Mouse (Mus musculus) left cerebral cortex, adult 9 months (tissue): Measurements from ENCODE around the gene Jmjd6.
"Not testable (repeated sequence)": the region's sequence is repeated elsewhere in the genome, so short reads cannot be mapped to it uniquely, and the experiment has no call there.

Experiments used
- DNase-seq, 2 experiments: peaks; one replicate each; pipeline ENCODE4 v3.0.0; 2022; ENCODE audit warnings: low spot score in 2 of 2

The Jmjd6 gene

DNA sequence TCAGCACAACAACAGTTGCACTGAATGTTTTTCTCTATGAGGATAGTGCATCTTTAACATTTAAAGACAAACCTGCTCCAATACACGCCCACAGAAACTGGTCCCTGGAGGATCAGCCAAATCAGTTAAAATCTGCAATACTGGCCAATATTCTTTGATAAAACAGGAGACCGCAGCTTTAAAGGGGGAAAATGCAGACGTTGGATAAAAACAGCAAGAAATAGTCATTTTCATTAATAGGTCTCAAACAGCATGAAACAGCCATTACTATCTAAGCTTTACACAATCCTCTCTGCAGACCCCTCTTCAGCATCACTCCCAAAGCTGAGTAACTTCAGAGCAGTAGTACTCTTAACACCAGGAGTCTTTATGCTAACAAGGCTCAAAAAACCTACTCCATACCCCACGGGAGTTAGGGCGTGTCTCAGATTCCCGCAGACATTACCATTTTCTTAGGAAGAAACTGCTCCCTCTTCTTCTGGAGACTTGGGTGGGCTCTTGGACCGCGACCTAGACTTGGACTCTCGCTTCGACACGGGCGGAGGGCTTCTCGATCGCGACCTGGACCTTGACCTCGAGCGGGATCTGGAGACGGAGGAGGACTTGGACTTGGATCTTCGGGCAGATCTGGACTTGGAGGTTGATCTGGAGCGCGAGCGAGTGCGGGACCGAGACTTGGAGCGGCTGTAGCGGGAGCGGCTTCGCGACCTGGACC is 8.5 kb upstream of the Jmjd6 start:
- DNase-seq = no peak

DNA sequence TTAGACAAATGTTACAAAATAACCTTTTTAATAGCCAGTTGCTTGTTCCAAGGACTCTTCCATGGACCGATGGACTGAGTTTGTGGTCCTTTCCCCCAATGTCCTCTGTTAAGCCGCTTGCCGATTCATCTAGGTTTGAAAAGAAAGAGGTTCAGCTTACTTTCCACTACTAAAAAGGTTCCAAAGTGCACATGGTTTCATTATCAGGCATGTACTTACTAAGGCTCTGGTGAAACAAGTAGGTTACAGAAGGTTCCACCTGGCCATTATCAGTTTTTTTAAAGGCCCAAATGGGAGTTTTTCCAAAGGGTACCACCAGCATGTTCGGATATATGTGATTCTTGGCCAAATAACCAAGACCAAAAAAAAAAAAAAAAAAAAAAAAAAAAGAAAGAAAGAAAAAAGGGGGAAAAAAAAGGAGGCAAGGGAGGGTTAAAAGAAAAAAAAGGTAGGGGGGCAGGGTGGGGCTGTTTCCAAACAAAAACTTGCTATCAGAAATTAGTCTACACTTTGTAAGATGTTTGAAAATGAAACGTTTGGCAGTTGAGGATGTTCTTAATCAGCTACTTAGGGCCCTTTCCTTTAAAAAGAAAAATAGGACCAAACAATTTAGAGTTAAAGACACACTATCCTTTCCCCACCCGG is 7.7 kb upstream of the Jmjd6 start:
- DNase-seq = no peak

DNA sequence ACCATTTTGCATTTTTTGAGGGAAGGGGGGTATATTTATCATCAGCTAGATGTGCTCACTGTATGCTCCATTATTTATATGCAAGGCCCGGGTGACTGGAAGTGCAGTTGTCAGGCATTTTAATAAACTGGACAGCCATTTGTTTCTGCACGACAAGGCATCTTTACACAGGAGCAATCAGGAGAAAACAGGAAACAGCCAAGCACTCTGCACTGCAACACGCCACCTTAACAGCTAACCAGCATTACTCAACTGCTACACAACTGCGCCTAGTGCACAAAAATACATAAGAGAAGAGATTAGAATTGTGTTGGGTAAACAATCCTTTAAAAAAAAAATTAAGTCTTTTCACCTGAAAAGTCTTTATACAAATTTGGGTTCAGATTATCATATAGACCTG is 6.8 kb upstream of the Jmjd6 start:
- no peak for DNase-seq

DNA sequence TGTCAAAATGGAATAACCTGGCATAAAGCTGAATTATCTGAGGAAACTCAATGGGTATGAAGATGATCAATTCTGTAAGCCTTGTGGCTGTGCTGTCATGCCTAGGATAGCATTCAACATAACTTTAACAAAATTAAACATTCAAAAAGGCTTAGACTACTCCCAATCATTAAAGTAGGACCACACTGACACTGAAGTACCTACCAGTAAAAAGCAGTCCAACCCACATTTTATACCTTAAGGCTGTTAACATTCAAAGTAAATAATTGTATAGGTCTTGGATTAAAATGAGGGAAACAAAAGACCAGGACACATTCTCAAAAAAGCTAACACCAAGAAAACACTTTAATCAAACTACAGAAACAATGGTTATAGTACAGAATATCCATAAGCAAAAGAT is 6.3 kb upstream of the Jmjd6 start:
- no peak for DNase-seq

DNA sequence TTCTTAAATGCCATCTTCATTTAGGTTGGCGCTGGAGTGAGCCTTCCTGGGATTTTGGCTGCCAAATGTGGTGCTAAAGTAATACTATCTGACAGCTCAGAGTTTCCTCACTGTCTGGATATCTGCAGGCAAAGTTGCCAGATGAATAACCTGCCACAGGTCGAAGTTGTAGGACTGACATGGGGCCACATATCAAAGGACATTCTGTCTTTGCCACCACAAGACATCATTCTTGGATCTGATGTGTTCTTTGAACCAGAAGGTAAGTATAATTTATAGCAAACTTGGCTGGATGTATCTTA is 5.6 kb upstream of the Jmjd6 start:
- not testable (repeated sequence) for DNase-seq

DNA sequence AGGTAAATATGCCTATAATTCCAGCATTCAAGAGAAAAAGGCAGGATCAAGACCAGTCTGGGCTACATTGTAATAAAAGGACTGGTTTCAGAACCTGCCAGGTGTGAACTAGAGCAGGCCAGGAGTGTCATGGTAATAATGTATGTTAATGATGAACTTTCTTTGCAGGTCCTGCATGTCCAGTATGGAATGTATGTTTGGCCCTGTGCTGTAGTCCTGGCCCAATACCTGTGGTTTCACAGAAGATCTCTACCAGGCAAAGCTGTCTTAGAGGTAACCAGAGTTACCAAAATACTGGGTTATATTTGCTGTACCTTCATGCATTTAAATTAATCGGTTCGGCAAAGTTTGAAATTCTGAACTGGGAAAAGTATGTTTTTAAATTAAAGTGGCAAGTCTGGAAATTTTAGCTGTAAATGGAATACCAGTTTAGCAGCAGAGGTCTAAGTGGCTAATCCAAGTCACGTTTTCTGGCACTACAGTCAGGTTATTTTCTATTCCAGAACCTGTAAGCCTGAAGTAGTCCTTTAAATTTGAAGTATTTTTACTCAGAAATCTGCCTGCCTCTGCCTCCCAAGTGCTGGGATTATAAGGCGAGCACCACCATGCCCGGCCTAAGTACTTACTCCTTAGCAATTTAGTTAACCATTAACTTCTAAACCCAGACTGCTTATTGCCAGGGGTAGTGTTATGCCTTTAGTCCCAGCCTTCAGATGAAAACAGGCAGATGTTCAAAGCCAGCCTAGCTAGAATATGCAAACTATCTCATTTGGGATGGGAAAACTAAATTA is 5.0 kb upstream of the Jmjd6 start:
- no peak for DNase-seq

DNA sequence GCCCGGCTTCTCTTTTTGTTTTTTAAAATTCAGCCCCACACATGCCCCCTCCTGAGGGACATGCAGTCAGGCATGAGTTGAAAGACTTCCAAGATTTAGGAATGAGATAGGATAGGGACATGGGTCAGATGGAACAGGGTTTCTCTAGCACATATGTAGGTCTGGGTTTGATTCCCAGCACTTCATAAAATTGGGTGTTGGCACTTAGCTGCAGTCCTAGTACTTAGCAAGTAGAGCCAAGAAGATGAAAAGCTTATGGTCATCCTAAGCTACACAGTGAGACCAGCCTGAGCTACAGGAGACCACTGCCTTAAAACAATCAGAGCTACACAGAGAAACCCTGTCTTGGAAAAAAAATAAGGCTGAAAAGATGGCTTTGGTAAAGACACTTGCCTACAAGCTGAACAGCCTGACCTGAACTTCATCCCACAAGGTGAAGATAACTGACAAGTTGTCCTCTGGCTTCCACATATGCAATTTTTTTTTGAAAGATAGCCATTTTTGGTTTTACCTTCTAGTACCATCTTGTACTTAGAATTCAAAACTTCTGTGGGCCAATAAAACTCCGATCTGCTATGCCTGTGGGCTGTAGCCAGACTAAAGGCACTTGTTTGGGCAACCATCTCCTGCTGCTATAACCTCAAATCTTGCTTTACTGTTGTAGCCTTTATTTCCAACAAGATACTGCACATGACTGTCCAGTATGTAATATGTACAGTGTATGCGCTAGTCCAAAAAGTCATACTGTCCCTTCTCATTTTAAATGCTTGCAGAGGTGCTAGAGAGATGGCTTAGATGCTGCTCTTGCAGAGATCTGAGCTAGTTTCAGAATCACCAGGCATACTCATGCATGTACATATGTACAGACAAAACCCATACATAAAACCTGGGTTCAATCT is 4.2 kb upstream of the Jmjd6 start:
- no peak for DNase-seq

DNA sequence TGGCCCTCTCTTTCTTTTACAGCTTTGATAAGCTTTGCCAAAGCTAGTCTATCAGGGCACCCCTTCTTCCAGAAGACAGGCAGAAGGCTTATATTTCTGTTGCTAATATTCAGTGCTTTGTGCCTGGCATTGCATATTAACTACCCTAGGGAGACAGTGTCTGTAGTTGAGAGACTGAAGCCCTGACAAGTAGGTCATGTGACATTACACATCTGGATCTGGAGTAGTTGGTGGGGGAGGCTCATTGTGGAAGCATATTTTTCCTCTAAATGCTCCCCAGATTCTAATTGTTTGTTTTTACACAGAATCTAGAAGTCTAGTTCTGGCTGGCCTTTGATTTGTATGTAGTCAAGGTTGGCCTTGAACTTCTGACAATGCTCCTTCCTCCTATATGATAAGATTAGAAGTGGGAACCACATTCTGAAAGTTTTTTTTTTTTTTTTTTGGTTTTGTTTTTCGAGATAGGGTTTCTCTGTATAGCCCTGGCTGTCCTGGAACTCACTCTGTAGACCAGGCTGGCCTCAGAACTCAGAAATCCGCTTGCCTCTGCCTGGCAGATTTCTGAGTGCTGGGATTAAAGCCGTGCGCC is 3.4 kb upstream of the Jmjd6 start:
- no peak for DNase-seq

DNA sequence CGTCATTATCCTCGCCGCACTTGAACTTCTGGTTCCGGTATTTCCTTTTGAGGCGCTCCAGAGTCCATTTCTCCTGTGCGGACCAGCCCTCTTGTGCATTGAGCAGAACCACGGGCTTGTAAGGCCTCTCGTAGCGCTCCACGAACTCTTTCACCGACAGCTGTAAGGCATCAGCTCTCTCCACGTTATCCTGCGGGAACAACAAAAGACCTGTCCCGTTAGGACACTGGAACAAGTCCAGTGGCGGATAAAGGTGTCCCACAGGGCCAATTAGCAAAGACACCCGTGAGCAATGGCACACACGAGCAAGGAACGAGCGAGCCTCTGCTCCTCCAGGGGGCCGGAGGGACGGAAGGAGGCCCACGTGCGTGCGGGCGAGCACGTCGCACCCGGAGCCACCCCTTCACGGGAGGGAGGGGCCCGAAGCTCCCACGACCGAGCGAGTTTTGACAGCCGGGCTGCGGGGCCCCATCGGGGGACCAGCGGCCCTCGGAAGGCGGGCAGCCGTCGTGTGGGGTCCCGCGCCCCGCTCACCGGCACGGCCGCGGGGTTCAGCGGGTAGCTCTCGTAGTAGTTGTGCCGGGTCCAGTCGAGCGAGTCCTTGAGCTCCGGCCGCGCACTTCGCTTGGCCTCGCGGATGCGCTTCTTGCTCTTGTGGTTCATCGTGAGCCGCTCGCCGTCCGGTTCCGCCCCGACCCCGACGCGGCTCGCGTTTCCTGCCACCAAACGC is 553 bp downstream of the Jmjd6 start:
- DNase-seq = peak in 1 of 2 experiments; percentile 54

DNA sequence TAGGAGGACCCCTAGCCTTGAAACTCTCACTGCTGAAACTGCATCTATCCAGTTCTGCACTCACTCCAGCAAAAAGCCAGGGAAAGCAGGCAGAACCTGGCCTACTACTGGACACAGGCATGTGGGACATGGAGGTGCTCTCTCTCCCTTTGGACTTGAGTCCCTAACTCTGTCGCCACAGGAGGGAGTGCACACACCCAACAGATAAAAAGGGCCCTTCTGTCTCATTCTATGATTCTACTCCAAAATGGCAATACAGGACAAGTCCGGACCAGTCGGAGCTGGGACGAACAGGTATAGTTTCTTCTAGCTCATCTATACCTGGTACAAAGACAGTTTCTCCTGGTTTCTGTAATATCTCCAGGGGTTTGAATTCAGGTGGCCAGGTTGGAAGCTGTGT is 2.5 kb downstream of the Jmjd6 start:
- no peak for DNase-seq

DNA sequence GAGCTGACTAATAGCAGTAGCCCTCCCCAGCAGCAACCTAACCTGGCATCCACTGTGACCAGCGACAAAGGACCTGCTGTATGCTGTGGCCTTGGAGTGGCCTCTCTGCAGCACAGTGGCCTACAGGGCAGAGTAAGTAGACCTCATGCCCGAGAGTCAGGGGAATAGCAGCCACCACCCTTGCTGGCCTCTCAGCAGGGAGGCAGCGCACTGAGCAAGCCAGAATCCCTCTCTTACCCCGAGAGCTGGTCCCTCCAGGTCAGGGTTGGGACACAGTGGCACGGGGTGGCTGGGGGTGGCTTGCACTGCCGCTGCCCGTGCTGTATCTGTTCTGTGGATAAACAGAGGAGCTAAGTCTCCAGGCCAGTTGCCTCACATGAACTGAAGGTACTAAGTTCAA is 3.6 kb downstream of the Jmjd6 start:
- no peak for DNase-seq

DNA sequence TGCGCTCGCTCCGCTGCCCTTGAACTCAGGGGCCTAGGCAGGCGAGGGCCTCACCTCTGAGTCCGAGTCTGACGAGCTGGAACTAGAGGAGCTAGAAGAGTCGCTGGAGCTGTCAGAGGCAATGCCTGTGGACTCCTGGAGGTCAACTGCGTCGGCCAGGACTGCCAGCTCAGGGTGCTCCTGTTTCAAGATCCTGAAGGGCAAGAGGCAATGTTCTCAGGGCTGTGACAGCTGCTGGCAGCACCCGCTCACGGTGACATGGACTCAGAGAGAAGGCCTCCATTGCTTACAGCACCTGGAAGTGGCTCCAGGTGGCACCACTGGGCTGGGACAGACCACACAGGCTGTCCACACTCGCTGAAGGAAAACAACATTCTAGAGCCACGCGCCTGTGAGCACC is 4.3 kb downstream of the Jmjd6 start:
- no peak for DNase-seq

DNA sequence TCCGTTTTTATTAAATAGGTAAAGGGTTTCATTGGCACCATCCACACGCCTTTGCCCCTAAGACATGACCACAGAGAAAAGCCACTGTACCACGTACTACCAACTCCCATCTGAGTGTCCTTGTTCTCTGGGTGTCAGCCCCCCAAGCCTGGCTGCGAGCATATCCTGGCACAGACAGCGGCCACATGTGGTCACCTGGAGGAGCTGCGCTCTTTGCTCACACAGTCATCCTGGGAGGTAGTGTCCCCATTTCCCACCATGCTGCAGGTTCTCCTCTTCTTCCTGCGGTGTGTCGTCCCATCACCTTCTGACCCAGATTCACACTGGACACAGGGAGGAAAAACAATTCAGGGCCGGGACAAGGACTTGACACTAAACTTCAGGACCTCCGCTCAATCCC is 5.8 kb downstream of the Jmjd6 start:
- no peak for DNase-seq

DNA sequence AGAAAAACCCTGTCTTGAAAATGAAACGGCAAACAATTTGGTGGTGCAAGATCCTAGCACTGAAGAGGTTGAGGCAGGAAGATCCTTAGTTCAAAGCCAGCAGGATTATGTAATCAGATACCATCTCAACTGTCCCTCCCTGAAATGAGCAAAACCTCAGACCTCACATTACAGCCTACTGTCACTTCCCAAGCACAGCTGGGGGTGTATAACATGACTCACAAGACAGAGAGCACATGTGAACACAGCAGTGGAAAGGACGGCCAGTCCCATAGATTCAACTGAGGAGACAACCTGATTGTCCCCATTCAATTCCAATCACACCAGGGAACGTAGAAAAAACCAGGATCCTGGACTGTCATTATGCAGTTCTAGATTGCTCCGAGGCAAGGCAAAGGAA is 7.0 kb downstream of the Jmjd6 start:
- no peak for DNase-seq

DNA sequence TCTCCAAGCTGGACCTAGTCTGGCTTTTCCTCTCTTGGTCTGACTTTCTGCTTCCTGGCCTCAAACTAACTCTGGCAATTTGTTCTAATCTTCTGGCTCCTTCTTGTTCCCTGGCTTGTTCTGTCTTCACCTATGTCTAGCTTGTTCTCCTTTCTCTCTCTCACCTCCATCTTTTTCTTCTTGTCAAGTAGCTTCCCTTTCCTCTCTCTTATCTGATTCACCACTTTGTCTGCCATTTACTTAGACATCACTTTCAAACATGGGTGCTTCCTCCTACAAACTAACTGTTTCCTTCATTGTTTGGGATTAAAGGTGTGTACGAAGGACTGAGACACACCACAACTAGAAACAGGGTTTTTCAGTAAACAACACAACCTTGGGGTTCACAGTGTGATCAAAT is 8.3 kb downstream of the Jmjd6 start:
- no peak for DNase-seq

DNA sequence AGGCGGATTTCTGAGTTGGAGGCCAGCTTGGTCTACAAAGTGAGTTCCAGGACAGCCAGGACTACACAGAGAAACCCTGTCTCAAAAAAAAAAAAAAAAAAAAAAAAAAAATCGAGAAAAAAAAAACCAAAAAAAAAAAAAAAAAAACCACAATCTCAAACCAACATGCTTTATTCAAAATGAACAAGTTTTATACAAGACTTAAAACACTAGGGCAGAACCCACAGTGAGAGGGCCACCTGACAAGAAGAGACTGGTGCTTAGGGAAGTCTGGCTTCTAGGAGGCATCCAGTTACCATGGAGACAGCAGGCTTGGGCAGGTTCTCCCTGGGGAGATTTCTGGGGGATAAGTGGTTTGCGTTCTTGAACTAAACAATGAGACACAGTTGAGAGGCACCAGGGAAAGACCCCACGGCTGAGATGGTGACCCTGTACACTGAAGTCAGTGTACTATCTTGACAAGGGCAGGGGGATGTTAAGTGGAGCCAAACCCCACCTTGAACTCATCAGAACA is 11.0 kb downstream of the Jmjd6 start:
- DNase-seq = no peak

DNA sequence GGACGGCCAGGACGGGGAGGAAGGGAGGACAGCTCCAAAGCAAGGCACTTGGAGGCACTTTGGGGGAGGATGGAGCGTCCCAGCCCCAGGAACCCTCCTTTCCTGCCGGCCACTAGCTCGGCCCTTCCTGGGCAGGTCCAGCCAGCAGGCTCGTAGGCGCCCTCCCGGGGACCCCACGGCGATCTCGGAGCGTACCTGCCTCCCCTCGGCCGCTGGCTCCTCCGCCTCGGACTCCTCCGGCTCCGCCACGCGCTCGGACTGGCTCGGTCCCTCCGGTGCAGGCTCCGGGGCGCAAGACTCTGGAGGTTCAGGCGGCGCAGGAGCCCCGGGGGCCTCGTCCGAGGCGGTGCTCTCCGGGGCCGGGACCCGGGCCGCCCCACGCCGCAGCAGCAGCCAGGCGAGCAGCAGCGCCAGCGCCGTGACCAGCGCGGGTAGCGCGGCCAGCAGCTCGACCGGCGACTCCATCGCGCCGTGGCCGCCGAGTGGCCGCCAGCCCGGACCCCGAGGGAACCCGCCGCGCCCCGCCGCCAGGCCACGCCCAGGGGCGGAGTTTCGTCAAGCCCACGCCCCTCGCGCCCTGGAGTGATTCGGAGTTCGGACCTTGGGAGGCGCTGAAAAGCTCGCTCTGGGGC is 15.6 kb downstream of the Jmjd6 start, which contains the start of gene Mxra7:
Gene Mxra7, minus strand, starts transcription at position 513 of the 632 bp plus-strand sequence.
- no peak for DNase-seq

DNA sequence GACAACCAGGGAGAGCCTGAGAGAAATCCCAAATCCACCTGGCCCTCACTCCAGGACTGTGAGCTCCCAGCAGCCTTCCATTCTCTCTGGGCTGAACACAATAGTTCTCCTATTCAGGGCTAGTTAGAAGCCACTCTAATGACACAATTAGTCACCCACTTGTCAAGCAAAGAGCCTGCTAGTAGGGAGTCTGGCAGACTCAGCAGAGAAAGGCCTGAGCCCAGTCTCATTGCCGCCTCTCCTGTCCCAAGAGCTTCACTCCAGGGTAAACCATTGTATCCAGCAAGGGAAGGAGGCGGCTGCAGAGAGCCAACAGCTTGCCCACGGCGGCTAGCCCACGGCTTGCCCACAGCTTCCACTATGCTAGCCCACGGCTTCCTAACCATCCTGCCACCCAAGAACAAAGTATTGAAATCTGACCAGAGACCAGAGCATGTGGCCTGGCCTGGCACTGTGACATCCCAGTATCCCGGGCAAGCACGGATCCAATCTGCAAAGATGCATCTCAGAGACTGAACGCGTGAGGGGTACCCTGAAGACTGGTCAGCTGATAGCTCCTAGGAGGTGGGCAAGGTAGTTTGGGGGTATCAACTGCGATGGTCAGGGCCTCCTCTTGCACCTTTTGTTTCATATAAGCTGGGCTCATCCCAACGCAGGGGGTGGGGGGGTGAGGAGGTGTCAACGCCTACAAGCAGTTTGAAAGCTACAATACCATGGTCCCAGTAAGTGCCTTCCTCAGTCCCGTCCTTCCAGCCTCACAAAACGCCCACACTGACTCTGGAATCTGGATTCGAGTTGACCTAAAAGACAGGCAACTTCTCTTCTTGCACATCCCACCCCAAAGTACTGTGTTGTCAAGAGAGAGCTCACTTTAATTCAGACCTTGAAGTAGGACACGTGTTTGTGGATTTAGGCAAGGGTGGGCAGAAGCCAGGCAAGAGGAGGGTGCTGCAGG is 16.4 kb downstream of the Jmjd6 start:
- no peak for DNase-seq

DNA sequence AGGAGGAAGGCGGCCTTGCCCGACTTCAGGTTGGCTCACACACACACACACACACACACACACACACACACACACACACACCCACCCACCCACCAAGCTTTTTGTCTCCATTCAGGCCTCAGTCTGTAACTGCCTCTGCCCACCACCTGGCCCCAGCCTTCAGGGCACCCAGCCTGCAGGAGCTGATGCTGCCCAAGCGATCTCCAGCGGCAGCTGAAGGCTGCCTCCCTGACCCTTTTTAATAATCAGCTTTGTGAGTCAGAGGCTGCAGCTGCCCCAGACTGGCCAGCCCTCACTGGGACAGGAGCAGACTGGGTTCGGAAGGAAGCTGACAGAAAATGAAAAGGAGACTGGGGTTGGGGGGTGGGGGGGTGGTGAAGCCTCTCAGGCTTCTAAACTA is 18.0 kb downstream of the Jmjd6 start:
- DNase-seq = no peak
